Mouse (Mus musculus) embryonic fibroblast, embryonic 13.5 days (primary cell): ENCODE measurements at regions not wholly inside any gene's neighbourhood (a gene's known extent, or its start where the extent isn't known, plus 50 kb on each side); places are given as distances from the start of the nearest gene placed in this dataset.

Experiments used
- CTCF ChIP-seq: IDR thresholded peaks from 2 replicates; pipeline ENCODE4 v1.5.1; 2011; ENCODE audit warnings: mild to moderate bottlenecking, control low read depth, low read length, moderate library complexity, borderline replicate concordance; ENCODE audit not compliant: insufficient read depth
- POLR2A ChIP-seq: IDR thresholded peaks from 2 replicates; pipeline ENCODE4 v1.6.1; 2011; ENCODE audit warnings: low read depth, mild to moderate bottlenecking, control low read depth, low read length, moderate library complexity

- no peak for TF ChIP-seq POLR2A
- TF ChIP-seq CTCF, result no peak
These were observed 217.5 kb downstream of the Vrk1 start for GRCm38 (mm10) chr12:106227563-106227840.
